Comparison of ENCODE assay signal across 8 mouse cellular contexts in genomic region chr11:117934168-117934567, GRCm38 (mm10). TPM values are rescaled to one million over a fixed set of nuclear protein-coding genes. Genes with fewer than 3 reads are reported as not detected.
DNase-seq lines count a peak whose midpoint lies in the region; ATAC-seq and TF ChIP-seq lines count a peak whose summit lies in the region.

No protein-coding gene starts in this region.

- H3K4me3 ChIP-seq in C2C12 (ENCODE audit: insufficient read depth, poor library complexity, severe bottlenecking), result no peak overlapping the region
- no peak overlapping the region for H3K4me3 ChIP-seq in heart, embryonic 16.5 days (ENCODE audit: low read length)
- no peak overlapping the region for H3K4me3 ChIP-seq in lung, embryonic 16.5 days (ENCODE audit: low read length)

- DNase-seq in WW6 (ENCODE audit: low read depth, low spot score), result peak; percentile 90
- DNase-seq in layer of hippocampus, adult 18-20 months (ENCODE audit: low spot score in 2 of 2), result no peak
- DNase-seq in cerebellum, adult 18-20 months, result no peak
- no peak for DNase-seq in T-cell, adult 2 months (ENCODE audit: low spot score)
- DNase-seq in spleen, adult 12 weeks (ENCODE audit: low spot score), result no peak

- H3K27me3 ChIP-seq in C2C12 (ENCODE audit: control insufficient read depth, insufficient read depth, insufficient read length), result no peaks in the 10 kb centered on the region
- H3K27me3 ChIP-seq in heart, embryonic 16.5 days (ENCODE audit: control insufficient read depth, insufficient read depth, low read length), result peaks cover 13% of the 10 kb centered on the region
- peaks cover 11% of the 10 kb centered on the region for H3K27me3 ChIP-seq in lung, embryonic 16.5 days (ENCODE audit: control insufficient read depth, insufficient read depth, low read depth, low read length)

- no peak overlapping the region for H3K9ac ChIP-seq in heart, embryonic 16.5 days (ENCODE audit: low read length)
- no peak overlapping the region for H3K9ac ChIP-seq in lung, embryonic 16.5 days (ENCODE audit: low read length)

- no peaks in the 10 kb centered on the region for H3K9me3 ChIP-seq in heart, embryonic 16.5 days (replicated peaks; ENCODE audit: control insufficient read depth, low read length)
- H3K9me3 ChIP-seq in lung, embryonic 16.5 days (ENCODE audit: control insufficient read depth, low read length), result no peaks in the 10 kb centered on the region

- no peak overlapping the region for H3ac ChIP-seq in C2C12 (ENCODE audit: control insufficient read depth, insufficient read length, low read depth)

- H3K4me1 ChIP-seq in heart, embryonic 16.5 days (ENCODE audit: control insufficient read depth, insufficient read depth, low read length), result peaks cover 34% of the 10 kb centered on the region
- peaks cover 50% of the 10 kb centered on the region for H3K4me1 ChIP-seq in lung, embryonic 16.5 days (replicated peaks; ENCODE audit: control insufficient read depth, insufficient read depth, low read length)

- peak; percentile 49; the same call in 1 of the 2 replicates for ATAC-seq in heart, embryonic 16.5 days (replicated peaks; ENCODE audit: extremely low read depth, insufficient read depth, low FRiP score)
- peak; percentile 87 for ATAC-seq in lung, embryonic 16.5 days (ENCODE audit: low read depth)

- H3K36me3 ChIP-seq in C2C12 (ENCODE audit: control insufficient read depth, insufficient read depth), result no peaks in the 10 kb centered on the region
- H3K36me3 ChIP-seq in heart, embryonic 16.5 days (ENCODE audit: control insufficient read depth, insufficient read depth), result no peaks in the 10 kb centered on the region
- no peaks in the 10 kb centered on the region for H3K36me3 ChIP-seq in lung, embryonic 16.5 days (ENCODE audit: control insufficient read depth, insufficient read depth, low read length)

- peaks cover 6% of the 10 kb centered on the region for H3K79me2 ChIP-seq in C2C12 (ENCODE audit: control insufficient read depth, insufficient read depth)

- H3K4me2 ChIP-seq in heart, embryonic 16.5 days (ENCODE audit: low read depth, low read length), result no peak overlapping the region
- no peak overlapping the region for H3K4me2 ChIP-seq in lung, embryonic 16.5 days (ENCODE audit: low read depth, low read length)

- H3K27ac ChIP-seq in heart, embryonic 16.5 days (ENCODE audit: low read length), result no peak overlapping the region
- H3K27ac ChIP-seq in lung, embryonic 16.5 days (ENCODE audit: low read length), result peak overlapping the region; percentile 56

- 44% methylated on average over 2 of the region's 2 CpGs for WGBS in heart, embryonic 16.5 days
- 60% methylated on average over 2 of the region's 2 CpGs for WGBS in lung, embryonic 16.5 days

- H3K79me3 ChIP-seq in C2C12 (ENCODE audit: low read depth), result no peaks in the 10 kb centered on the region

- no peak for TF ChIP-seq CTCF in C2C12 (IDR thresholded peaks at IDR 0.05; ENCODE audit: control insufficient read depth, insufficient read depth, insufficient read length)

TF ChIP-seq in C2C12, 6 proteins besides CTCF, POLR2A, EP300 and RAD21:
- TF ChIP-seq FOSL1 (IDR thresholded peaks at IDR 0.05; ENCODE audit: insufficient read depth, low read length, poor library complexity, severe bottlenecking), result no peak
- TF ChIP-seq MYOD1 (IDR thresholded peaks at IDR 0.05; ENCODE audit: control insufficient read depth, insufficient read length, low read depth), result peak; percentile 4
- TF ChIP-seq CEBPB (IDR thresholded peaks at IDR 0.05; ENCODE audit: low read depth), result peak; percentile 78
- TF ChIP-seq MAX (IDR thresholded peaks at IDR 0.05), result no peak
- TF ChIP-seq MYOG (IDR thresholded peaks at IDR 0.05; ENCODE audit: control insufficient read depth, extremely low read depth, insufficient read length), result no peak
- TF ChIP-seq USF1 (IDR thresholded peaks at IDR 0.05; ENCODE audit: low read depth), result peak; percentile 81

RNA-seq across cellular contexts. Expression of gene Socs3, which starts 35.7 kb away (rescaled TPM):
- 12.5 TPM for polyA plus RNA-seq in C2C12 (2012; fragmentation: generic; extraction: Trizol)
- 7.2 and 8.2 TPM in 2 replicates for polyA plus RNA-seq in heart, embryonic 16.5 days (2015; fragmentation: Nextera tagmentation; extraction: Ambion mirVana)
- 12.5 and 13.2 TPM in 2 replicates for polyA plus RNA-seq in lung, embryonic 16.5 days (2015; fragmentation: Nextera tagmentation; extraction: Ambion mirVana)
- total RNA-seq in layer of hippocampus, adult 18-20 months (2021), result 1 to 10 TPM; 1.0 to 1.3 TPM

RNA-seq across cellular contexts. Expression of gene Pgs1, which starts 51.9 kb away (rescaled TPM):
- polyA plus RNA-seq in C2C12 (2012; fragmentation: generic; extraction: Trizol), result 65.8 TPM
- polyA plus RNA-seq in heart, embryonic 16.5 days (2015; fragmentation: Nextera tagmentation; extraction: Ambion mirVana), result 26.9 and 28.9 TPM in 2 replicates
- 41.8 and 44.8 TPM in 2 replicates for polyA plus RNA-seq in lung, embryonic 16.5 days (2015; fragmentation: Nextera tagmentation; extraction: Ambion mirVana)
- 10 to 100 TPM; 78.8 to 81.7 TPM for total RNA-seq in layer of hippocampus, adult 18-20 months (2021)
